Mouse (Mus musculus) lung, postnatal 0 days (tissue): ENCODE measurements at regions not wholly inside any gene's neighbourhood (a gene's known extent, or its start where the extent isn't known, plus 50 kb on each side); places are given as distances from the start of the nearest gene placed in this dataset.

Experiments
- ATAC-seq: fragments of 200-750 bp; cut with Nextera tagmentation; 2 replicates; pipeline ENCODE4 v1.8.0; 2017; ENCODE audit warnings: moderate library complexity
- DNase-seq: peaks from one replicate; pipeline ENCODE4 v3.0.0-alpha.2; 2016; ENCODE audit warnings: low spot score
- H3K27ac ChIP-seq: fragments of 300-500 bp; sonication (generic); 2 replicates; pipeline ENCODE4 v1.5.1; 2014; ENCODE audit warnings: antibody characterized with exemption, mild to moderate bottlenecking, low read length, mixed read lengths
- H3K27me3 ChIP-seq: fragments of 300-500 bp; sonication (generic); replicated peaks from 2 replicates; pipeline ENCODE4 v1.6.1; 2014; ENCODE audit warnings: low read length, mixed read lengths; ENCODE audit not compliant: insufficient read depth
- H3K36me3 ChIP-seq: fragments of 300-500 bp; sonication (generic); 2 replicates; pipeline ENCODE4 v1.6.1; 2014; ENCODE audit warnings: low read length, mixed read lengths; ENCODE audit not compliant: insufficient read depth
- H3K4me1 ChIP-seq: fragments of 300-500 bp; sonication (generic); 2 replicates; pipeline ENCODE4 v1.6.1; 2014; ENCODE audit warnings: antibody characterized with exemption, low read depth, low read length, mixed read lengths; ENCODE audit not compliant: insufficient read depth
- H3K4me2 ChIP-seq: fragments of 300-500 bp; sonication (generic); replicated peaks from 2 replicates; pipeline ENCODE4 v1.6.1; 2014; ENCODE audit warnings: low read depth, mild to moderate bottlenecking, low read length, moderate library complexity, mixed read lengths
- H3K4me3 ChIP-seq: fragments of 300-500 bp; sonication (generic); 2 replicates; pipeline ENCODE4 v1.5.1; 2014; ENCODE audit warnings: low read depth, low read length
- H3K9ac ChIP-seq: fragments of 300-500 bp; sonication (generic); replicated peaks from 2 replicates; pipeline ENCODE4 v1.6.1; 2014; ENCODE audit warnings: low read depth, mild to moderate bottlenecking
- H3K9me3 ChIP-seq: fragments of 300-500 bp; sonication (generic); 2 replicates; pipeline ENCODE4 v1.6.1; 2016; ENCODE audit warnings: low read length, mixed read lengths
- CTCF ChIP-seq: IDR thresholded peaks from 2 replicates; pipeline ENCODE4 v1.5.1; 2016; ENCODE audit warnings: antibody characterized with exemption, mild to moderate bottlenecking
- EP300 ChIP-seq: IDR thresholded peaks from 2 replicates; pipeline ENCODE4 v1.6.1; 2016; ENCODE audit warnings: antibody characterized with exemption, mild to moderate bottlenecking, control low read depth
- WGBS: fragments of 180-500 bp; shearing (Covaris S2); extraction: QIAGEN DNeasy Blood & Tissue Kit; methylation state at CpG from one replicate; pipeline ENCODE4 v1.1.7; 2014; 5-methylcytosine and 5-hydroxymethylcytosine counted together

GRCm38 (mm10) chr16:77279495-77279894 is 266.0 kb downstream of the Usp25 start:
- H3K27me3 ChIP-seq: no peaks in the 10 kb centered on the region
- H3K36me3 ChIP-seq: no peaks in the 10 kb centered on the region
- TF ChIP-seq CTCF (no peak), EP300 (no peak)
- no peaks in the 10 kb centered on the region for H3K4me1 ChIP-seq
- no peak for ATAC-seq
- H3K9ac ChIP-seq: no peak overlapping the region
- no peaks in the 10 kb centered on the region for H3K9me3 ChIP-seq
- no peak overlapping the region for H3K4me3 ChIP-seq
- WGBS: 50% methylated on average over 2 of the region's 2 CpGs
- H3K4me2 ChIP-seq: no peak overlapping the region
- H3K27ac ChIP-seq: no peak overlapping the region
- no peak for DNase-seq

- H3K27ac ChIP-seq: no peak overlapping the region
- WGBS: 25% methylated on average over 3 of the region's 3 CpGs
- H3K4me2 ChIP-seq: no peak overlapping the region
- H3K4me1 ChIP-seq: no peaks in the 10 kb centered on the region
- H3K9ac ChIP-seq: no peak overlapping the region
- H3K36me3 ChIP-seq: no peaks in the 10 kb centered on the region
- no peaks in the 10 kb centered on the region for H3K9me3 ChIP-seq
- DNase-seq (no peak), ATAC-seq (no peak)
- no peak for TF ChIP-seq EP300
- TF ChIP-seq CTCF: no peak
- no peaks in the 10 kb centered on the region for H3K27me3 ChIP-seq
- H3K4me3 ChIP-seq: no peak overlapping the region
These were observed 259.8 kb downstream of the Usp25 start for GRCm38 (mm10) chr16:77273306-77273705.

GRCm38 (mm10) chr16:77268926-77269325 is 255.4 kb downstream of the Usp25 start:
- WGBS: 67% methylated on average over 2 of the region's 2 CpGs
- TF ChIP-seq EP300 (no peak), CTCF (no peak)
- Histone ChIP-seq H3K27me3 (no peaks in the 10 kb centered on the region), H3K4me3 (no peak overlapping the region), H3K4me2 (no peak overlapping the region), H3K27ac (no peak overlapping the region), H3K9me3 (no peaks in the 10 kb centered on the region), H3K9ac (no peak overlapping the region), H3K36me3 (no peaks in the 10 kb centered on the region), H3K4me1 (no peaks in the 10 kb centered on the region)
- no peak for ATAC-seq
- no peak for DNase-seq

- peak; percentile 6 for DNase-seq
- TF ChIP-seq EP300 (no peak), CTCF (no peak)
These were observed 254.2 kb downstream of the Usp25 start for GRCm38 (mm10) chr16:77267679-77268078.

GRCm38 (mm10) chr16:77252349-77252748 is 238.8 kb downstream of the Usp25 start:
- no peaks in the 10 kb centered on the region for H3K36me3 ChIP-seq
- WGBS: 37% methylated on average over 3 of the region's 3 CpGs
- no peak for TF ChIP-seq EP300
- TF ChIP-seq CTCF: peak; percentile 51

More at GRCm38 (mm10) chr16:77267679-77268078, 254.2 kb downstream of the Usp25 start:
- Histone ChIP-seq H3K4me3 (no peak overlapping the region), H3K4me2 (no peak overlapping the region), H3K27ac (no peak overlapping the region), H3K9ac (no peak overlapping the region), H3K9me3 (no peaks in the 10 kb centered on the region), H3K36me3 (no peaks in the 10 kb centered on the region), H3K27me3 (no peaks in the 10 kb centered on the region), H3K4me1 (no peaks in the 10 kb centered on the region)
- no peak for ATAC-seq

GRCm38 (mm10) chr16:77251422-77251821 is 237.9 kb downstream of the Usp25 start:
- WGBS: 34% methylated on average over 3 of the region's 3 CpGs
- DNase-seq (peak; percentile 8), ATAC-seq (peak; percentile 47)

More at GRCm38 (mm10) chr16:77252349-77252748, 238.8 kb downstream of the Usp25 start:
- no peaks in the 10 kb centered on the region for H3K27me3 ChIP-seq
- H3K4me2 ChIP-seq: no peak overlapping the region
- no peaks in the 10 kb centered on the region for H3K9me3 ChIP-seq
- no peaks in the 10 kb centered on the region for H3K4me1 ChIP-seq
- DNase-seq (peak; percentile 72), ATAC-seq (no peak)
- no peak overlapping the region for H3K4me3 ChIP-seq
- no peak overlapping the region for H3K9ac ChIP-seq
- no peak overlapping the region for H3K27ac ChIP-seq

GRCm38 (mm10) chr16:77240876-77241275 is 227.4 kb downstream of the Usp25 start:
- H3K4me1 ChIP-seq: no peaks in the 10 kb centered on the region
- ATAC-seq: no peak
- no peak overlapping the region for H3K4me2 ChIP-seq
- DNase-seq: no peak
- 56% methylated on average over 6 of the region's 6 CpGs for WGBS
- no peaks in the 10 kb centered on the region for H3K36me3 ChIP-seq
- H3K9me3 ChIP-seq: no peaks in the 10 kb centered on the region
- no peaks in the 10 kb centered on the region for H3K27me3 ChIP-seq
- no peak overlapping the region for H3K9ac ChIP-seq
- no peak overlapping the region for H3K27ac ChIP-seq
- TF ChIP-seq EP300 (no peak), CTCF (no peak)
- no peak overlapping the region for H3K4me3 ChIP-seq

More at GRCm38 (mm10) chr16:77251422-77251821, 237.9 kb downstream of the Usp25 start:
- Histone ChIP-seq H3K27me3 (no peaks in the 10 kb centered on the region), H3K9ac (no peak overlapping the region), H3K27ac (no peak overlapping the region), H3K36me3 (no peaks in the 10 kb centered on the region), H3K9me3 (no peaks in the 10 kb centered on the region), H3K4me2 (no peak overlapping the region), H3K4me3 (no peak overlapping the region), H3K4me1 (no peaks in the 10 kb centered on the region)
- TF ChIP-seq EP300: no peak; the same call in 1 of the 2 replicates
- no peak for TF ChIP-seq CTCF
